Mouse (Mus musculus) brain, embryonic 14.5 days (tissue): ENCODE measurements around the gene Pcca.

ENCODE experiments used
- CTCF ChIP-seq: fragments of 200-500 bp; IDR thresholded peaks from 2 replicates; pipeline ENCODE4 v1.5.1; 2012; ENCODE audit warnings: inconsistent platforms, mild to moderate bottlenecking, moderate library complexity, borderline replicate concordance; ENCODE audit not compliant: insufficient read depth, insufficient read length; ENCODE audit errors: extremely low read depth
- POLR2A ChIP-seq: fragments of 200-500 bp; IDR thresholded peaks from 2 replicates; pipeline ENCODE4 v1.6.1; 2012; ENCODE audit warnings: mild to moderate bottlenecking, inconsistent platforms, borderline replicate concordance; ENCODE audit not compliant: poor library complexity, insufficient read depth, insufficient read length, severe bottlenecking; ENCODE audit errors: extremely low read depth

GRCm38 (mm10) chr14:122607456-122607855 lies 73.3 kb downstream of the Pcca start:
- TF ChIP-seq POLR2A (no peak), CTCF (no peak)
